Mouse (Mus musculus): Measurements from ENCODE around the gene AI987944.

AI987944 gene

GRCm38 (mm10) chr7:41393048-41393971 is at the start of gene AI987944:
TSS of gene AI987944 (minus strand) at chr7:41393379.
- peak; percentile 100 for ATAC-seq (ENCODE audit: low TSS enrichment)

- ATAC-seq (ENCODE audit: low TSS enrichment) = no peak
These were observed 951 bp upstream of the AI987944 start for GRCm38 (mm10) chr7:41394130-41394529.
